Mouse (Mus musculus) CH12.LX (cell line): ENCODE results near the gene Magel2. TPM values are rescaled to one million over a fixed set of nuclear protein-coding genes. Genes with fewer than 3 reads are reported as not detected.

Source experiments
- DNase-seq: peaks from one replicate; pipeline ENCODE4 v3.0.0-alpha.2; 2013; ENCODE audit errors: extremely low read depth
- H3K27ac ChIP-seq: 2 replicates; pipeline ENCODE4 v1.5.1; 2012; ENCODE audit warnings: low read depth, mild to moderate bottlenecking, control low read depth, moderate library complexity; ENCODE audit not compliant: insufficient read depth
- H3K27me3 ChIP-seq: replicated peaks from 2 replicates; pipeline ENCODE3; 2012; ENCODE audit warnings: inconsistent platforms
- H3K36me3 ChIP-seq, 2 experiments: replicated peaks in 1 of 2; 2 replicates each; pipeline versions ENCODE3 to v1.6.1; 2012; ENCODE audit warnings: inconsistent platforms in 1 of 2, low read length in 1 of 2, mild to moderate bottlenecking in 1 of 2, mixed read lengths in 1 of 2, moderate library complexity in 1 of 2; ENCODE audit not compliant: control insufficient read depth in 1 of 2, insufficient read depth in 1 of 2
- H3K4me1 ChIP-seq, 2 experiments: 2 replicates each; pipeline ENCODE4 v1.6.1; 2012; ENCODE audit warnings: inconsistent platforms in 1 of 2, moderate library complexity in 1 of 2; ENCODE audit not compliant: insufficient read depth in 2 of 2, control insufficient read depth in 1 of 2
- H3K4me2 ChIP-seq: 2 replicates; pipeline ENCODE4 v1.6.1; 2012; ENCODE audit warnings: low read depth, mild to moderate bottlenecking, control low read depth; ENCODE audit not compliant: poor library complexity, insufficient read depth, severe bottlenecking
- H3K4me3 ChIP-seq, 3 experiments: fragments of 150-350 bp in 1 of 3; sonication (generic) in 1 of 3; replicated peaks in 1 of 3; 2 replicates each; pipeline versions ENCODE3 to v1.5.1; 2011 to 2012; ENCODE audit warnings: low read depth in 2 of 3, low read length in 2 of 3, mild to moderate bottlenecking in 2 of 3, moderate library complexity in 2 of 3, control low read depth in 1 of 3, improper control_type of control experiment in 1 of 3, inconsistent platforms in 1 of 3, mixed read lengths in 1 of 3; ENCODE audit not compliant: poor library complexity in 1 of 3
- H3K79me2 ChIP-seq: replicated peaks from 2 replicates; pipeline ENCODE4 v1.6.1; 2012; ENCODE audit warnings: mild to moderate bottlenecking, moderate library complexity; ENCODE audit not compliant: control insufficient read depth, poor library complexity, insufficient read depth, severe bottlenecking; ENCODE audit errors: extremely low read depth
- H3K9ac ChIP-seq: 2 replicates; pipeline ENCODE4 v1.6.1; 2012; ENCODE audit warnings: low read depth, mild to moderate bottlenecking, control low read depth, moderate library complexity; ENCODE audit not compliant: insufficient read depth
- H3K9me3 ChIP-seq: replicated peaks from 2 replicates; pipeline ENCODE3; 2012; ENCODE audit warnings: low read length, inconsistent platforms, mixed read lengths
- CHD1 ChIP-seq: IDR thresholded peaks from 2 replicates; pipeline ENCODE4 v1.6.1; 2012; ENCODE audit warnings: low read depth, low read length, improper control_type of control experiment, inconsistent platforms
- E2F4 ChIP-seq: IDR thresholded peaks from 2 replicates; pipeline ENCODE4 v1.6.1; 2011; ENCODE audit warnings: low read depth, low read length, improper control_type of control experiment; ENCODE audit not compliant: insufficient replicate concordance
- ELF1 ChIP-seq: IDR thresholded peaks from 2 replicates; pipeline ENCODE4 v1.6.1; 2014; ENCODE audit warnings: low read depth, mild to moderate bottlenecking, inconsistent platforms, low read length, improper control_type of control experiment
- EP300 ChIP-seq: IDR thresholded peaks from 2 replicates; pipeline ENCODE4 v1.6.1; 2011; ENCODE audit warnings: low read length, improper control_type of control experiment
- GABPA ChIP-seq: IDR thresholded peaks from 2 replicates; pipeline ENCODE4 v1.6.1; 2012; ENCODE audit warnings: low read depth, low read length, improper control_type of control experiment, inconsistent platforms; ENCODE audit not compliant: insufficient replicate concordance
- HCFC1 ChIP-seq: IDR thresholded peaks from 2 replicates; pipeline ENCODE4 v1.6.1; 2012; ENCODE audit warnings: low read depth, mild to moderate bottlenecking, inconsistent platforms, low read length, improper control_type of control experiment
- IRF4 ChIP-seq: IDR thresholded peaks from 2 replicates; pipeline ENCODE4 v1.6.1; 2014; ENCODE audit warnings: low read depth, mild to moderate bottlenecking, inconsistent platforms, low read length, improper control_type of control experiment
- JUN ChIP-seq: IDR thresholded peaks from 2 replicates; pipeline ENCODE4 v1.6.1; 2011; ENCODE audit warnings: low read depth, mild to moderate bottlenecking, low read length, improper control_type of control experiment, moderate library complexity; ENCODE audit not compliant: insufficient read depth
- JUND ChIP-seq: conservative IDR thresholded peaks from 2 replicates; pipeline ENCODE4 v1.6.1; 2011; ENCODE audit warnings: low read depth, low read length, improper control_type of control experiment
- MAZ ChIP-seq: IDR thresholded peaks from 2 replicates; pipeline ENCODE4 v1.6.1; 2012; ENCODE audit warnings: low read depth, mild to moderate bottlenecking, inconsistent platforms, low read length, improper control_type of control experiment, moderate library complexity
- MYC ChIP-seq: IDR thresholded peaks from 2 replicates; pipeline ENCODE4 v1.6.1; 2011; ENCODE audit warnings: low read depth, mild to moderate bottlenecking, improper control_type of control experiment, low read length
- NELFE ChIP-seq: IDR thresholded peaks from 2 replicates; pipeline ENCODE4 v1.6.1; 2011; ENCODE audit warnings: low read depth, low read length, improper control_type of control experiment
- NRF1 ChIP-seq: IDR thresholded peaks from 2 replicates; pipeline ENCODE4 v1.6.1; 2014; ENCODE audit warnings: low read depth, mild to moderate bottlenecking, inconsistent platforms, low read length, improper control_type of control experiment, moderate library complexity
- RCOR1 ChIP-seq: conservative IDR thresholded peaks from 2 replicates; pipeline ENCODE4 v1.6.1; 2012; ENCODE audit warnings: low read depth, mild to moderate bottlenecking, inconsistent platforms, low read length, improper control_type of control experiment
- SIN3A ChIP-seq: IDR thresholded peaks from 2 replicates; pipeline ENCODE4 v1.6.1; 2012; ENCODE audit warnings: low read length, improper control_type of control experiment, inconsistent platforms
- SMC3 ChIP-seq: IDR thresholded peaks from 2 replicates; pipeline ENCODE4 v1.6.1; 2011; ENCODE audit warnings: low read depth, low read length, improper control_type of control experiment
- TBP ChIP-seq: conservative IDR thresholded peaks from 2 replicates; pipeline ENCODE4 v1.6.1; 2011; ENCODE audit warnings: low read depth, low read length, improper control_type of control experiment
- TCF12 ChIP-seq: IDR thresholded peaks from 2 replicates; pipeline ENCODE4 v1.6.1; 2014; ENCODE audit warnings: low read depth, mild to moderate bottlenecking, inconsistent platforms, low read length, improper control_type of control experiment
- UBTF ChIP-seq: IDR thresholded peaks from 2 replicates; pipeline ENCODE4 v1.6.1; 2012; ENCODE audit warnings: low read depth, mild to moderate bottlenecking, inconsistent platforms, low read length, improper control_type of control experiment, moderate library complexity
- ZC3H11A ChIP-seq: IDR thresholded peaks from 2 replicates; pipeline ENCODE4 v1.6.1; 2012; ENCODE audit warnings: low read depth, mild to moderate bottlenecking, inconsistent platforms, low read length, improper control_type of control experiment
- ZKSCAN1 ChIP-seq: IDR thresholded peaks from 2 replicates; pipeline ENCODE4 v1.6.1; 2012; ENCODE audit warnings: low read depth, inconsistent platforms, low read length, improper control_type of control experiment, borderline replicate concordance
- ZMIZ1 ChIP-seq: IDR thresholded peaks from 2 replicates; pipeline ENCODE4 v1.6.1; 2012; ENCODE audit warnings: low read depth, mild to moderate bottlenecking, inconsistent platforms, low read length, improper control_type of control experiment
- dilution Hi-C: fragments of 300-500 bp; cut with MboI; formaldehyde crosslinking; loops from 2 replicates; pipeline ENCODE4 v1.14.3; 2020; ENCODE audit warnings: low sequenced_read_pairs; ENCODE audit not compliant: extremely low pct_unique_long_range_greater_than_20kb, extremely low pct_ligation_motif_present
- in situ Hi-C: fragments of 300-500 bp; cut with MboI; formaldehyde crosslinking; loops from 3 replicates; pipeline ENCODE4 v1.14.3; 2019; ENCODE audit warnings: low sequenced_read_pairs, low pct_ligation_motif_present, low pct_unique_long_range_greater_than_20kb, mixed read lengths
- polyA plus RNA-seq: library from polyadenylated mRNA; unstranded; fragments of >175 nt; gene quantifications from 2 replicates; pipeline ENCODE4 v1.2.1, GENCODE M21; 2012; ENCODE audit warnings: low read depth; ENCODE audit not compliant: insufficient read length
- total RNA-seq, 2 experiments: library from RNA; depleted of rRNA; stranded (reverse); fragments of 300-350 nt in 1 of 2; fragments of >200 nt in 1 of 2; gene quantifications; 2 replicates each; pipeline ENCODE4 v1.2.3; 2012 to 2014

Magel2 gene
- total and polyA plus RNA-seq, 3 experiments = not detected

DNA sequence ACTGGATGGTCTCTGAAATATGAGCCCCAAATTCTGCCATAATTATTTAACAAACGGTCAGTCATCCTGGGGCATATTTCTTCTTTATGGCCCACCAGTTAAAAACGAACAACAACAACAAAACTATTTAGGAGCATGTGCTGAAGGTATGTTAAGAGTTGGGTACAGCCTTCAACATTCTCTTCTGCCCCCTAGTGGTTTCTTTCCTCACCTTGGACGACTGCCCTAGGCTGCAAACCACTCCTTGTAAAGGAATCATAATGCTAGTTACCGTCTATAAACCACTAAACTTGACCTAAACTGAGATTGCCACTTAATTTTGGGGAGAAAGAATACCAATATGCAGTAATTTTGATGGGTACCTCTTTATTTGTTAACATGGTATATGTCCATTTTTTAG lies 1.2 kb upstream of the Magel2 start:
- TF ChIP-seq GABPA (no peak), SMC3 (no peak), MAZ (no peak), SIN3A (no peak), ELF1 (no peak)
- TF ChIP-seq, all 38 proteins: peak for 0

GRCm38 (mm10) chr7:62377313-62377712 lies 503 bp downstream of the Magel2 start:
- no peak overlapping the region for H3K9ac ChIP-seq
- H3K4me3 ChIP-seq = no peak overlapping the region
- no peaks in the 10 kb centered on the region for H3K27me3 ChIP-seq
- H3K4me2 ChIP-seq = no peak overlapping the region
- no peak for TF ChIP-seq E2F4
- TF ChIP-seq EP300 = no peak
- TF ChIP-seq ELF1 = no peak
- TF ChIP-seq CHD1 = no peak
- TF ChIP-seq NRF1 = no peak
- TF ChIP-seq ZKSCAN1 = no peak
- TF ChIP-seq HCFC1 = no peak
- TF ChIP-seq UBTF = no peak
- TF ChIP-seq JUND = no peak
- no peak for TF ChIP-seq SIN3A
- no peak for TF ChIP-seq ZMIZ1
- no peak for TF ChIP-seq NELFE
- no peak for TF ChIP-seq TCF12
- no peak for TF ChIP-seq IRF4
- no peak for TF ChIP-seq MYC
- no peak for TF ChIP-seq RCOR1
- TF ChIP-seq TBP = no peak
- TF ChIP-seq JUN = no peak
- no peak for TF ChIP-seq ZC3H11A
- DNase-seq = no peak
- in situ Hi-C loops = loop anchor here (25.0 kb wide), 1 partner anchor 140 kb away; no protein-coding TSS in a partner anchor
- dilution Hi-C loops = no loop called here
- H3K4me1 ChIP-seq = no peaks in the 10 kb centered on the region
- H3K9me3 ChIP-seq = peaks cover 65% of the 10 kb centered on the region
- no peak overlapping the region for H3K27ac ChIP-seq
- H3K36me3 ChIP-seq = no peaks in the 10 kb centered on the region
- H3K79me2 ChIP-seq = no peaks in the 10 kb centered on the region

More for the DNA sequence above, 1.2 kb upstream of the Magel2 start:
- Histone ChIP-seq H3K27ac (no peak overlapping the region), H3K79me2 (no peaks in the 10 kb centered on the region), H3K36me3 (no peaks in the 10 kb centered on the region), H3K4me2 (no peak overlapping the region), H3K4me1 (no peaks in the 10 kb centered on the region), H3K9ac (no peak overlapping the region), H3K4me3 (no peak overlapping the region), H3K9me3 (peaks cover 56% of the 10 kb centered on the region), H3K27me3 (no peaks in the 10 kb centered on the region)
- DNase-seq = no peak
- dilution Hi-C loops (no loop called here), in situ Hi-C loops (loop anchor here (25.0 kb wide), 1 partner anchor 138 kb away; no protein-coding TSS in a partner anchor)
